Mouse (Mus musculus): ENCODE measurements at regions not wholly inside any gene's neighbourhood (a gene's known extent, or its start where the extent isn't known, plus 50 kb on each side); places are given as distances from the start of the nearest gene placed in this dataset.
A peak's percentile ranks its signal among the peaks of the same experiment; 100 is the strongest.
"Not testable (repeated sequence)": the region's sequence is repeated elsewhere in the genome, so short reads cannot be mapped to it uniquely, and the experiment has no call there.

DNA sequence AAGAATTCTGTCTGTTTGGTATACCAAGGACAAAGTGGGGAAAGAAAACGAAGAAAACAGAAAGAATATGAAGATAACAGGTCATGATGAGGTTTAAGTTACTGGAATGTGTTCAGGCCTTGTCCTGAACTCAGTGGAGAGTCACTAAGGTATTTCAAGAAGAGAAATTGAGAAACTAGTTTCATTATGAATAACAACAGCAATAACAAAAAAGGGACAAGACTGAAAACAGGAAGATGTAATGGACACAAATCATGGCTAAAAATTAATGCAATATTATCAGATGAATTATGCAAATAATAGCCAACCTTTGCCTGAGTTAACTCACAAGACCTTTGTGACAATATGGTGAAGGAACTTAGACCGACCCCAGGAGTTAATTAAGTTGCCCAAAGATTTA, 530.2 kb upstream of the 2610301B20Rik start:
- DNase-seq = no peak

DNA sequence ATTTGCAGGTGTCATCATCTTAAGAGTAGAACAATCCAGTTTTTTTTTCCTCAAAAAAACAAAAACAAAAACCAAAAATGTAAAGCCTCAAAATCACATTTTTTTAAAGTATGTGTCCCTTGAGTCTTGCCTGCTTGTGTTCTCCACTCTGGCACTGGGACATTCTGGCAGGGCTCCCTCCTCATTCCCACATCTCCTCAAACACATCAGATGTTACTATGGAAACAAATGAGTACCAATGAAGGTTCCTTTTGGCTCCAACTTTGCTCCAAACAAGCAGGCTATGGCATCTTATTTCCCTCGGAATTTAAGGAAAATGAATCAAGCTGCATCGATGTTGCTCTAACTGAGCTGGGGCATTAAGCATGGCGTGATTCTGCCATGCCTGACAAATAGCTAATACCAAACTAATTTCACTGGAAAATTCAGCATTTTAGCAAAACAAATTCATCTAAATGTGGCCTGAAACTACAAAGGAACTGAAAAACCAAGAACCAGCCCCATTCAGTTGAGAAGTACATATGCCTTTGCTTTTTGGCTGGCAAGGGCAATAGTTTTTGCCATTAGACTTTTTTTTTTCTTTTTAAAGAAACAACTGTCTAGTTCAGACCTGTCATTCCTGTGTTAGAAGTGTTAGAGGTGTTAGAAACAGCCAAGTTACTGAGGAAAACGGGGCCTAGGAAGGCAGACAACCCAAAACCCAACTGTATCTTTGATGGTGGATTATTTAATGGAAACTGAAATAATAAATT, 522.2 kb upstream of the 2610301B20Rik start:
- DNase-seq = peak; percentile 11

- DNase-seq = no peak
These were observed 516.7 kb upstream of the 2610301B20Rik start for GRCm38 (mm10) chr4:10357572-10357971.

GRCm38 (mm10) chr4:10389790-10390189, 484.5 kb upstream of the 2610301B20Rik start:
- DNase-seq = no peak

- DNase-seq = peak; percentile 59
These were observed 477.0 kb upstream of the 2610301B20Rik start for GRCm38 (mm10) chr4:10397249-10397648.

DNA sequence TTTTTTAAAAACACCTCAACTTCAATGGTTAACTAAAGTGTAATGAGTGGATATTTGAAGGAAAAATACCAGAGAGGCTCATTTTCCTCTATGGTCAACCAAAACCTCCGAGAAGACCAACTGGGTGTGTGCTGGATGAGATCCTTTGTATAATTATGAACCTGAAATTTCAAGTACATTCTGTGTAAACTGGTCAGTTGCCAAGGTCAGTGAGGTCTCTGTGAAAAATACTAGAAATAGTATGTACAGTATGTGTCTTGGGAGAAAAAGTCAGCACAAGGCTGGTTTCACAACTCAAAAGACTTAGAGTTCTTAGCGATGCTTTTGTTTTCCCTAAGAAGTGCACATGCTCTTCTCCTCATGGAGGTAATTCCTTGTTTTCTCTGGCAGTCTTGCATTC, 476.2 kb upstream of the 2610301B20Rik start:
- DNase-seq = peak; percentile 29

DNA sequence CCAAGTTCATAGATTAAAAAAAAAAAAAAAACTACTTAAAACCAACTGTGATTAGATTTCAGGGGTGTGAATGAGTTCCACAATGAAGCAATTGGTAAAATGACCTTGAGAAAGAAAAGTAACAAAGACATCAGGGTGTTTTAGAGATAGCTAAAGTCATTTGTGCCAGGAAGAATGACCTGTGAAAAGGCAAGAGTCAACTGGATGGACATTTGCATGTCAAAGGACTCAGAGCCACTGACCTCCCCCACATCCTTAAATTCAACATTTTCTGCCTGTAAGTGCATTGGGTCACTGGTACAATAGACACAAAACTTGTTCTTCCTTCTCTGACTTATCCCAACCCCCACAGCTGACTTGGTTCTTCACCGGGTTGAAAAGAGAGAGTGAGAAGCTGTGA, 474.6 kb upstream of the 2610301B20Rik start:
- no peak for DNase-seq

DNA sequence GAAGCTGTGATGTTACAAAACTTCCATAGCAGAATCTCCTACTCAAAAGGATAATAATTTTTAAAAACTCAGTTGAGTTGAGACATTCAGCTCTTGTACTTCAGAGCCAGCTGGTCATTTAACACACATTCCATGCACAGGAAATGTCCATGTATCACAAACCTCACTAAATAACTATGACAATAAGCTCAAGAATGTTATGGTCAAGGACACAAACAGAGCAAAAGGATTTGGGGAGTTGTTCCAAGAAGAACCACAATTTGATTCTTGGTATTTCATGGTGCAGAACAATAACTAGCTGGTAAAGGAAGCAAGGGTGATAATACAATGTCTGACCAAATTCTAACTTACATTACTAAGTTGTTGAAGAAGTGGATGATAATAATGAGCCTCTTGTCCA, 471.4 kb upstream of the 2610301B20Rik start:
- DNase-seq = no peak

GRCm38 (mm10) chr4:10404438-10404837, 469.9 kb upstream of the 2610301B20Rik start:
- no peak for DNase-seq

DNA sequence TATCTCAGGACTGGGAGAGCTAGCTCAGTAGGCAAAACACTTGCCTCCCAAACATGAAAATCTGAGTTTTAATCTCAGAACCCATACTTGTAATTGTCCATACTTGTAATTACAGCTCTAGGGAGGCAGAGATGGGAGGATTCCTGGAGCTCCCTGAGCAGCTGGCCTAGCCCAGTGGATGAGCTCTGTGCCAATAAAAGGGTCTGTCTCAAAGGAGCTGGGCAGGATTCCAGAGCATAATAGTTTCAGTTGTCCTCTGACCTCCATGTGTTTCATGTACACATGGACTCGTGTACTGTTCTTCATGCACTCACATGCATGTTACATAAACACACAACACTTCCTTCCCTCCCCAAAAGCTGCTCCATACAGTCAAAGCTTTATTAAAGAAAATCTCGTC, 469.2 kb upstream of the 2610301B20Rik start:
- peak; percentile 37 for DNase-seq

- no peak for DNase-seq
These were observed 460.0 kb upstream of the 2610301B20Rik start for GRCm38 (mm10) chr4:10414274-10414673.

- DNase-seq = no peak
These were observed 452.9 kb upstream of the 2610301B20Rik start for GRCm38 (mm10) chr4:10421354-10421753.

- no peak for DNase-seq
These were observed 439.9 kb upstream of the 2610301B20Rik start for GRCm38 (mm10) chr4:10434438-10434837.

- not testable (repeated sequence) for DNase-seq
These were observed 434.4 kb upstream of the 2610301B20Rik start for GRCm38 (mm10) chr4:10439921-10440320.

GRCm38 (mm10) chr4:10459603-10460002, 414.7 kb upstream of the 2610301B20Rik start:
- no peak for DNase-seq

DNA sequence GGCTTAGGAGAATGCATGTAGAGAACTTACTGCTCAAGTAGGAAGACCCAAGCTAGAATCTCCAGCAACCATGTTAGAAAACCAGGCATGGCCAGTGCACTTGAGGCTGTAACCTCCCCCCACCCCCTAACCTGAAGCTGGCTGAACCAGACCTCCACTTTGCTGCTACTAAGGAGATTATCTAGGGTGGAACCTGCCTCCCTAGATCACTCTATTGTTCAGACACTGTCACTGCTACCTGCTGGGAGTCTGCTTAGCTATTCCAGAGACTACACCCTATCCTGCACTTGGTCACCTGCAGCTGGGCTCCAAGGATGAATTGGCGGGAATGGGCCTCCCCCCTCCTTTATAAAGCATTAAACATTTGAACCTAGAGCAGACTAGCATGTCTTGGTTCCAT, 393.4 kb upstream of the 2610301B20Rik start:
- no peak for DNase-seq

DNA sequence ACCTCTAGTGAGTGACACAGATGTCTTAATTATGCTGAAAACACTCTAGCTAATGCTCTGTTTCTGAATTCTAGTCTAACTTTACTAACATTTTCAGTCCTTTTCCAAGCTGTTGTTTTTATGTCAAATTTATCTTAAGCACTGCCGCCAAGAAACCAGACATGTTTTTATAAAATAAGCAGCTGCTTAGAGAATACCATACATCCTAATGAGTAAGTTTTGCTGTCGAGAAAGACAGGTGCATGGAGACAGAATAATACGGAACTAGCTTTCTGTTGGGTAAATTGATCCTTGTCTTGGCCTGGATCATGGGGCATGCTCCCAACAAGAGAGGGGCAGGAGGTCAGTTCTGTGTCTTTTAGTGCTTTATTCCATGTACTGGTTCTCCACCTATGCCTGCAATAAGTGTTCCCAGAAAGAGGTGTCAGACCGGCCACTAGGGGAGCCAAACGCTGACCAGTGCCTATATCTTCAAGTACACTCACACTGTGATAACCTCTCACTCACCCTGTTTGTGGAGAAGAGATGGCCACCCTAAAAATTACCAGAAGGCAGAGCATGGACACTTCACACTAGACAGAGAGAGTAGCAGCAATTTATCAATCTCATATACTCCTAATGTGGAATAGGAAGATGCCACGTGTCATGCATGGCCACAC, 366.0 kb upstream of the 2610301B20Rik start:
- peak; percentile 14 for DNase-seq

DNA sequence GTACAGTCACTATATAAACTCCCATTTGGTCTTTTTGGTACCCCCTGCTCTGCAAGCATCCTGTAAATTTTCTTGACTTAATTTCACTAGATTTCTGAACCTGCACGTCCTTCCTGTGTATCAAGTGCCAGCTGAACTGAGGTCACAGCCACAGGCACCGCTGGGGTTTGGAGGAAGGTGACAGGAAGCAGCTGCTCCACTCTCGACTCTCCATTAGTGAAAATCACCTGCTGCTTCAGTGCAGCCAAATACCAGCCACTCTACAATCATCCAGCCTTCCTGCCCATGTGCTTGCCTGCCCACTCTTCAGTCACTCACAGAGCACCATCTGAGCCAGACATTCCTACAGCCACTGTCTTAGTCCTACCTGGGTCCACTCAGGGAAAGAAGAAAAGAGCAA, 364.3 kb upstream of the 2610301B20Rik start:
- DNase-seq = no peak

DNA sequence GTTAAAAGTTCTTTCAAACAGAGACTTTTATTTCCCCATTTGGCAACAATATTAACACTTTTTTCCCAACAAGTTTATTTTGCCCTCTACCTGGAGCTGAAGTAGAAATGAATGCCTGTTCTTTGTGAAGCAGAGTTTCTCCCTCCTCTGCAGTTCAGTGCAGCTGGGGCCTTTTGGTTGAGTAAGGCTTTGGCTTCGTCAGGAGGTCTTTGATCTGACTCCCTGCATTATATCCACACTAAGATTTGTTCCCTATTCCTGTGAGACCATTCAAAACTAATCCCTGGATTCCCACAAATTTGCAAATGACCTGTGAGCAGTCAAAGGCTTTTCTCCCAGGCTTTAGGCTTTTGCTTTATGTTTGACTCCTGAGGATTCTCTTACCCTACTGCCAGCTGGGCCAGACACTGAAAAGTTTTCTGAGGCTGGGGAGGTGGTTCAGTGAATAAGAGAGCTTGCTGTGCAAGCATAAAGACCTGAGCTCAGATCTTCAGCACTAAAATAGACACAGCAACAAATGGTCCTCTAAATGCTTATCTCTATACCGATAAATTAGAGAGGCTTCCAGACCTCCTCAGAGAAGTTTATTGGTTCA, 323.5 kb upstream of the 2610301B20Rik start:
- no peak for DNase-seq

DNA sequence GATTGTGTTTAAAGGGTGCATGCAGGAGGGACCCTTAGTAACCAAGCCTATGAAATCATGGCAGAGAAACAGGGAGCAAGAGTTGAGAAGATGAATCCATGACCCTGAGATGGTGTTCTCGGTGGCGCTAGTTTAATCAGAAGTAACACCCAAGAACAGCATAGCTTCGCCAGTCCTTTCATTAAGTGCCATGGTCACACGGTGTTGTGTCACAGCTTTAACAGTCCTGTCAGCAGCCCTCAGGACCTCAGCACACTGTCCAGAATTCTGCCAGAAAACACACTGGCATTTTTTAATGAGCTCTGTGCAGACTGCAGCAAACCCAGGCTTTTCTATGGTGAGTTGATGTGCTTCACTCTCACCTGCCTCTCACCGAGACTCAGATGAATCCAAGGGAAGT, 320.6 kb upstream of the 2610301B20Rik start:
- DNase-seq = no peak

GRCm38 (mm10) chr4:10560078-10560477, 314.2 kb upstream of the 2610301B20Rik start:
- DNase-seq = no peak

DNA sequence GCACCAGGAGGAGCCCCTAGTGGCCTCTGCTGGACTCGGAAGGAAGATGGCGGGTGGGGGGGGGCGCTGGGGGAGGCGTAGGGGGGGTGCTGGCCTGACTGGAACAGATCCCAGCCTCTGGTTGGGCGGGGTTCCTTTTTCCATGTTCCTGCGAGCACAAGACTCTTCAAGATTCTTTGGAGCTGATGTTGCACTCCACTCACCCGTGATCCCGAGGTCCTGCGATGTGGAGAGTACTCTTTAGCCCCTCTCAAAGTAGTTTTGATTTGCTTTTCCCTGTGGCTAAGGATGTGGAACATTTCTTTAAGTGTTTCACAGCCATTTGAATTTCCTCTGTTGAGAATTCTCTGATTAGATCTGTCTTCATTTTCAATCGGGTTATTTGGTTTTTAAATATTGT, 269.8 kb upstream of the 2610301B20Rik start:
- peak; percentile 50 for DNase-seq

GRCm38 (mm10) chr4:10607855-10608576, 266.3 kb upstream of the 2610301B20Rik start:
- no peak for DNase-seq
